Mouse (Mus musculus) splenic B cell, adult 2 months (primary cell): ENCODE measurements around the gene Agtrap.
"Not testable (repeated sequence)": the region's sequence is repeated elsewhere in the genome, so short reads cannot be mapped to it uniquely, and the experiment has no call there.

Source experiments
- DNase-seq: peaks from one replicate; pipeline ENCODE4 v3.0.0-alpha.2; 2011; ENCODE audit warnings: low read depth, low spot score
- H3K27me3 ChIP-seq: 2 replicates; pipeline ENCODE4 v1.6.1; 2012; ENCODE audit warnings: mild to moderate bottlenecking, low read length, moderate library complexity, mixed read lengths; ENCODE audit not compliant: control insufficient read depth, poor library complexity, insufficient read depth, severe bottlenecking
- H3K36me3 ChIP-seq: 2 replicates; pipeline ENCODE4 v1.6.1; 2012; ENCODE audit warnings: mild to moderate bottlenecking, low read length, moderate library complexity, mixed read lengths; ENCODE audit not compliant: control insufficient read depth, poor library complexity, insufficient read depth, severe bottlenecking

Gene Agtrap

DNA sequence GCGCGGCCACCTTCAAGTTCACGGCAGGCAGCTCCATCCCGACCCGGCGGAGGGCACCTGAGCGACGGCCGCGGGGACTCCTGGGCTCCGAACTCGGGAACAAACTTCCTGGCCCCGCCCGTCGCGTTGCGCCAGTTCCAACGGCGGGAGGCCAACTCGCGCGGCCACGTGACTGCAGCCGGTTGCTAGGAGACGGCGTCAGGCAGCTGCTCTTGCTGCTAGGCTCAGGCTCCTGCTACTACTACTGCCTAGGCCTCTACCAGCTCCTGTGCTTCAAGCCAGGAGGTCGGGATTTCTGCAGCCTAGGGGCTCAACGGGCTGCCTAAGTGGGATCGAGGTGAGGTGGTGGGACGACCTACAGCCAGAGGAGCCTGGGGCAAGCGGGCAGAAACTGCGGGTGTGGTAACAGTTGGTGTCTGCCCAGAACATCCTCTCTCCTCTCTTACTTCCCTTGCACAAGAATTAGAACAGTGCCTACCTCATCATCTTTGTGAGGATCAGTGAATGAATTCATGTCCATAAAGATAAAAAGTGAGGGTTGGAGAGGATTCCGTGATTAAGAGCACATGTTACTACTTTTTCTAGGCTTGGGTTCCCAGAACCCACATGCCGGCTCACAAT, at the start of gene Agtrap:
Gene Agtrap, minus strand, starts transcription at position 125 of the 621 bp plus-strand sequence.
- no peaks in the 10 kb centered on the region for H3K36me3 ChIP-seq
- no peaks in the 10 kb centered on the region for H3K27me3 ChIP-seq
- DNase-seq, result peak; percentile 88

DNA sequence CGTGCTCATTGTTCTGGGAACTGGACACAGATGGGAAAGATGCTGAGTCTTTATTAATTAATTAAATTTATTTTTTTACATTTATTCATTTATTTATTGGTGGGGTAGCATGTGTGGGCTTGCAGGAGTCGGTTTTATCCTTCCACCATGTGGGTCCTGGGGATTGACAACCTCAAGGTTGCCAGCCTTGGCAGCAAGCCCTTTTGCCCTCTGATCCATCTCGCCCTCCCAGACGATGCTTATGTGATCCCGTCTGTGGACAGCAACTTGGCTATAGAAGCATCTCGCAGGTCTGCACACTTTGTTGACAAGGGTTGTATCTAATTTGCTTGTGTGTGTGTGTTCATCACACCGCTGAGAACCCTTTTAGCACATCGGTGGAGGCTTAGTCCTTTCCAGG, 49.7 kb upstream of the Agtrap start:
- Histone ChIP-seq H3K36me3 (no peaks in the 10 kb centered on the region), H3K27me3 (no peaks in the 10 kb centered on the region)

DNA sequence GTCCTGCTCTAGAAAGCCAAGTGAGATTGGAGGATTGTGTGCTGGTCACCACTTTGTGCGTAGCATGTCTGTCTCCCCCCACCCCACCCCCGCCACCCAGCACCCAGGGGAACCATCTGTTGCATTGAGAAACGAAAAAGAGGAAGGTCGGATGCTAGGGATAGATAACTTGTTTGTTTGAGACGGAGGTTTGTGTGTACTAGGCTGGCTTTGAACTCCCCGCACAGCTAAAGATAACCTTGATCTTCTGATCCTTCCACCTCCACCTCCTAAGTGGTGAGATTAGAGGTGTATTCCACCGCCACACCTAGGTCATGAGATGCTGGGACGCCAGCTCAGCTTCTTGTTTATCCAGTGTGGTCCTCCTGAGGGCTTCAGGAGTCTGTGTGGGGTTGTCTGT, 47.2 kb upstream of the Agtrap start:
- Histone ChIP-seq H3K27me3 (no peaks in the 10 kb centered on the region), H3K36me3 (no peaks in the 10 kb centered on the region)
- DNase-seq, result no peak

More for the DNA sequence above, 49.7 kb upstream of the Agtrap start:
- no peak for DNase-seq

DNA sequence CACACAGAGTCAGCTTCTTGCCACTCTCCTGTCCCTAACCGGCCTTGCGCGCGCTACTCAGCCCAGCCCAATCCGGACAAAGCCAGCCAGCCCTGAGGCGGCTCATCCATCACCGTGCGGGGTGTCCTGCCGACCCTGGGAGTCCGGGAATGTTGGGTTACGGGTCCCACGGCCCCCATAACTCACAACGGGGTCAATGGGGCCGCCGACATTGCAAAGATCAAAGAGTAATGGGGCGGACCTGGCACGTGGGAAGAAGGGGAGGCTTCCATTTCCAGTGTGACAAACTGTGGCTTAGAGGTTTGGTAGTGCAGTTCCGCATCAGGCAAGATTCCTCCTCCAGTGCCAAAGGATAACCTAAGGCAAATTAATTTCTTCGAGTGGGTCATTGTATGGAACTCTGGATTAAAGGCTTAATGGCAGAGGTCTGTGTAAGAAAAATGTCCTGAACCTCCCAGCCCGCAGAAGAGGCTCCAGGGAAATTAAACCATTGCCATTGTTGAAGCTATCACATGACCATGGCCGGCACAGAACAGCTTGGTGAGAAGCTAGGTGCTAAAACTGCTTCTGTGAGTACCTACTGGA, 43.8 kb upstream of the Agtrap start:
- DNase-seq, result no peak
- no peaks in the 10 kb centered on the region for H3K27me3 ChIP-seq
- no peaks in the 10 kb centered on the region for H3K36me3 ChIP-seq

DNA sequence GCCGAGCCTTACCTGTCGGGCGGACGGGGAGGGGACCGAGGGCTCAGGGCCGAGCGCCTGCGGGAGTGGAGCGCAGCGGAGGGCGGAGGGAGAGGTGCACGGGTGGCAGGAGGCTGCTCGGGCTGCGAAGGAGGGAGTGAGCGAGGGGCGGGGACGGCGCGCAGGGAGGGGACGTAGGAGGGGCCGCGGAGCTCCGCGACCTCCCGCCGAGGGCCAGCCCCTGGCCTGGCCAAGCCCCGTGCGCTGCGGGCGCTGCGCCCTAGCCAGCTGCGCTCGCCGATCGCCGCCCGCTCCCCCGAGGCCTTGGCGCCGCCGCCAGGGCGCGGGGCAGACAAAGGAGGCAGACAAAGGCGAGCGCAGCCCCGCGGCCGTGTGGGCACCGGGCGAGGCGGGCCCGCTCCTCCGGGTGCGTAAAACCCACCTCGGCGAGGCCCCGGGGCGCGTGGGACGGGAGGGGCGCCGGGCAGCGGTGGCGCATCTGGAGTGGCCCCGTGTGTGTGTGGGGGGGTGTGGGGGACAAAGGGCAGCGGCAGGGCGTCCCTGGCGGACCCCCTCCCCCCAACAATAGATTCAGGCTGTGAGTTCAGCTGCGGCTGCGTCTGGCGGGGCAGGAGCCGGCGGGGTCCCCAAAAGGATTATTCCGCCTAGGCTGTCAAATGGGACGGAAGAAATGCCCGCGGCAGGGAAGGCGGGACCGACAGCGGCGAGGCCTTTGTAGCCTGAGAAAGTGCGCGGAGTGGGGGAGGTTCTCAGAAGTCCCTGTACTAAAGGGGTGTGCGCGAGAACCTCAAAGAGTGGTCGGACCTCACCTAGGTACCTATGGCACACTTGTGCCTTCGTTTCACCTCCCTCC, 43.0 kb upstream of the Agtrap start, which contains the start of gene Draxin:
Gene Draxin, minus strand, starts transcription at position 138 of the 853 bp plus-strand sequence.
- Histone ChIP-seq H3K36me3 (no peaks in the 10 kb centered on the region), H3K27me3 (no peaks in the 10 kb centered on the region)
- DNase-seq, result no peak

DNA sequence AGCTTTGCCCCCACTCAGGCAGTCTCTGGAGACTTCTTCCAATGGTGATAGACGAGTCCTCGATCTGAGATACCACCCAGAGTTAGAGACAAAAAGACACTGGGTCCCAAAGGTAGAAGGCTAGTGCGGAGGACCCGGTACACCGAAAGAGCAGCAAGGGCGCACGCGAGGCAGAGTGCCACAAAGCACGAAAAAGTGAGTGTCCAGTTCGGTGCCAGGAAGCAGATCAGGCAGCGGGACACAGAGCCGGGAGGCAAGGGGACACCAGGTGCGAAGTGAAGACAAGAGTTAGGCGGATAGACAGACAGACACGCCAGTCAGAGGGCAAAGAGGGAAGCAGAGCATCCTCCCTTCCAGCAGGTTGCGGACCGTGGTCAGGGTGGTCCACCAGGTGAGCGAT, 42.3 kb upstream of the Agtrap start, which contains the start of gene Mad2l2:
Gene Mad2l2, plus strand, starts transcription at position 252 of the 400 bp plus-strand sequence.
- Histone ChIP-seq H3K27me3 (no peaks in the 10 kb centered on the region), H3K36me3 (no peaks in the 10 kb centered on the region)
- no peak for DNase-seq

DNA sequence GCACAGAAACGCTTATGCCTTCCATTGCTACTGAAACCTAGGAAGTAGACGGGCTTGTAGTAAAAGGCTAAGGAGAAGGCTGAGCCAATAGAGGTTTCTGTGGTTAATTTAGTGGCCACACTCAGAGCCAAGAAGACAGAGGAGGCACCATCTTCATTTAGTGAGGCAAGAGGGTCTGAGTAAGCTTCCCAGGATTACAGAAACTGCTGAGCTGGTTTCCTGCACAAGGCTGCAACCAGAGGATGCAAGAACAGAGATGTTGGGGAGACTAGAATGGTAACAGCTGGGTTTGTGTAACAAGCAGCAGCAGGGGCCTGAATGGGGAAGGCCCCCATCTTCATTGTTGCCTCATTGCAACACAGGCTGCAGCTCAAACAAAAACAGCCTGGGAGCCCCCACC, 40.8 kb upstream of the Agtrap start:
- H3K36me3 ChIP-seq, result no peaks in the 10 kb centered on the region
- DNase-seq, result no peak
- no peaks in the 10 kb centered on the region for H3K27me3 ChIP-seq

DNA sequence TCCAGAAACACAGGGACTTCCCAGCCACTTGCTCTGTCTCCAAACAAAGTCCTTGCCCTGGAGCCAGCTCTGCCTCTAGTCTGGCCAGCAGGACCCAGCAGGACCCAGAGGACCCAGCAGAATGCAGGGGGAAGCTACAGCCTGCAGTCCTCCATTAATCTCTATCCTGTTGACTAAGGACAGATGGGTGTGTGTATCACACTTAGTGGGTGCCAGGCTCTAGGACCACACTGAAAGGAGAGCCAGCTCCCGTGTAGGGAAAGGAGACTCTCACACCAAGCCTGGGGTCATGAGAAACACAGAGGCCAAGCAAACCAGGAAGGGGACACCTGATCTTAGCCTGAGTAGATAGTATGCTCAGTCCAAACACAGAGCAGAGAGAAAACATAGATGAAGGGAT, 40.4 kb upstream of the Agtrap start:
- no peaks in the 10 kb centered on the region for H3K36me3 ChIP-seq
- H3K27me3 ChIP-seq, result no peaks in the 10 kb centered on the region
- DNase-seq, result no peak

DNA sequence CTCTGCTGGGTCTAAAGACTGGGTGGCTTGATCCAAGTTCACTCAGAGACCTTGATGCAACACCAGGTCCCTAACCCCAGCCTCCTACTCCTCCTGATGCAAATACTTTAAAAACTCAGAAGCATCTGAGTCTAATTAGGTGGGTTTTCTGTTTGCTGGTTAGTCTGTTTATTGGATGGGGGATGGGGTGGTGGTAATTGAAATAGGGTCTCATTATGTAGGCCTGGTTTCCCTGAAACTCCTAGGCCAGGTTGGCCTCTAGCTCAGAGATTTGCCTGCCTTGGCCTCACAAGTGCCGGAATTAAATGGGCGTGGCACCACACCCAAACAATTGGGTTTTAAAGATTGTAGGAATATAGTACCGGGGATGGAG, 34.8 kb upstream of the Agtrap start:
- no peak for DNase-seq
- no peaks in the 10 kb centered on the region for H3K36me3 ChIP-seq

DNA sequence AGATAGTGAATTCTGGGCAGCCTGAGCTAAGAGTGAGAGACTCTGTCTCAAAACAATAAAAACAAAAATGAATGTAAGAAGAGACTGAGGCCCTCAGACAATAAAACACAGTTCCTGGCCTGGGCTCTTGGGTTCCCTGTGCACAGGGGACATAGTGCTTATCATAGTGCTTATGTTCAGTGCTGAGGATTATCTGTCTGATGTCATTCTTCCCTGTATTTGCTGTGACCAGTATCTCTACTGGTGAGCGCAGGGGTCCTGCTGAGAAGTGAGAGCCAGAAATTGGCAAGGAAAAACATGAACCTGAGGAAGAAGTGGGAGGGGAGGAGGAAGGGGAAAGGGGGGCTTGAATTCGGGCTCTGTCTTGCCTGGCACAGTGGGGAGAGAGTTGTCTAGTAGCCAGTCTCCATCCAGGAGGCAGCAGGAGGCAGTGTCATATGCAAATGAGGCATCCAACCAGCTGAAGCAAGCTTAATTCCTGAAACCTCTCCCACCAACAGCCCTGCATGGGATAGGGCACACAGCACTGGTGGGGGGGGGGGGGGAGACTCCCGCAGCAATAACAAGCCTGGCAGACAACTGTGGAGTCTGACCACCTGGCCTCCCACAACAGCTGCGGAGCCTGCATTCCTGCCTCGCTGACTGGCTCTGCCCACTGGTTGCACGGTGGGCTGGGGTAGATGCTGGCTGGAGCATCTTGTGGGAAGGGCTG, 34.3 kb upstream of the Agtrap start:
- Histone ChIP-seq H3K36me3 (no peaks in the 10 kb centered on the region), H3K27me3 (no peaks in the 10 kb centered on the region)
- DNase-seq, result no peak

More for the DNA sequence above, 34.8 kb upstream of the Agtrap start:
- H3K27me3 ChIP-seq, result no peaks in the 10 kb centered on the region

DNA sequence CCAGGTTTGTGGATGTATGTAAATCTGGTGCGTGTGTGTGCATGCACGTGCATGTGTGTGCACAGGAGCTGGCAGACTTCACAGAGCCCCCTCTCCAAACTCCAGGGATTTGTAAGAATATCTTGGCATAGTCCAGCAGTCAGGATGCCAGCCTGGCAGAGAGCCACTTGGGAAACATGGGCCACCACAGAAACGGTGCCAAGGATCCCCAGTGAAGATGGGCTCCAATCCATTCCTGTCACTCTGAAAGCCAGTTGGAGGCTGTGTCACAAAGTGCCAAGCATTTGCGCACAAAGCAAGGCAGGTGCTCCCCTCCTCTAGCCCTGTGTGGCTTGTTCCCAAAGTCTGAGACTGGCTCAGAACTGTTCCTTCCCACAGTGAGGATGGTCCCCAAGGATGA, 33.5 kb upstream of the Agtrap start:
- Histone ChIP-seq H3K36me3 (no peaks in the 10 kb centered on the region), H3K27me3 (no peaks in the 10 kb centered on the region)
- DNase-seq, result no peak

DNA sequence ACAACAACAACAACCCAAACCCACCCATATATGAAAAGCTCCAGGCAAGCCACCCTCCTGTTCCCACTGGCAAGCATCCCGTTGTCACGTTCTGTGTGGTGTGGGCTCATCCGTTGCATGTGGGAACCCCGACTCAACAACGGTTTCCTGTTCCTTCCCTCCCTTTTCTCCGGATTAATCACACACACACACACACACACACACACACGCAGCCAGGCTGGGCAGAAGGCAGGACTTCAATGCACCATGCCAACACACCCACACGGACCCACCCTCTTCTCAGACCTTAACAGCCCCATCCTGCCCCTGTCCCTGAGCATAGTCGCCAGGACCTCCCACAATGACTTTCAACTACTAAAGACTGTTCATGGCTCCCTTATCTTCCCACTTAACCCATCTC, 32.7 kb upstream of the Agtrap start:
- Histone ChIP-seq H3K36me3 (no peaks in the 10 kb centered on the region), H3K27me3 (no peaks in the 10 kb centered on the region; the same call in 1 of the 2 replicates)
- DNase-seq, result no peak

DNA sequence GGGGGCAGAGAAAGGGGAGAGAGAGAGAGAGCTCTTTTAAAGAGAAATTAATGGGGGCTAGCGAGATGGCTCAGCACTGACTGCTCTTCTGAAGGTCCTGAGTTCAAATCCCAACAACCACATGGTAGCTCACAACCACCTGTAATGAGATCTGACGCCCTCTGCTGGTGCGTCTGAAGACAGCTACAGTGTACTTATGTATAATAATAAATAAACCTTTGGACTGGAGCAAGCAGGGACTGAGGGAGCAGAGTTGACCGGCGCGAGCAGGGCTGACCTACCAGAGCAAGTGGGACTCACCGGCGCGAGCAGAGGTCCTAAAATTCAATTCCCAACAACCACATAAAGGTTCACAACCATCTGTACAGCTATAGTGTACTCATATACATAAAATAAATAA, 31.7 kb upstream of the Agtrap start:
- not testable (repeated sequence) for DNase-seq, H3K27me3 ChIP-seq, H3K36me3 ChIP-seq

DNA sequence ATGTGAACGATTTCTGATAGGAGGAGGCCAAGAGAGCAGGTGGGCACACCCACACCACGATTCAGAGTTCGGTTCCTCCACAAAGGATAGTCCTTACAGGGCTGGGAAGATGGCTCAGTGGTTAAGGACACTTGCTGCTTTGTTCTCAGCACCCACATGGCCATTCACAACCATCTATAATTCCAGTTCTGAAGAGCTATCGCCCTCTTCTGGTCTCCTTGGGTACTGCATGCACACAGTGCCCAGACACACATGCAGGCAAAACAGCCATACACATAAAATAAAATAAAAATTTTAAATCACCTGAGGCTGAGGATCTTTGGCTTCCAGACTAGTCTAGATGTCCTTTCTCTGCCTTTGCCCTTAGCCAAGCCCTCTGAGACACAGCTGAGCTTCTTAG, 29.6 kb upstream of the Agtrap start:
- Histone ChIP-seq H3K36me3 (no peaks in the 10 kb centered on the region), H3K27me3 (no peaks in the 10 kb centered on the region; the same call in 1 of the 2 replicates)
- DNase-seq, result peak; percentile 34
